Mouse (Mus musculus) megakaryocyte, embryonic 14.5 days (primary cell): Measurements from ENCODE around the gene Myo5a. TPM values are rescaled to one million over a fixed set of nuclear protein-coding genes. Genes with fewer than 3 reads are reported as not detected.
A peak's percentile ranks its signal among the peaks of the same experiment; 100 is the strongest.

Experiments
- H3K27me3 ChIP-seq: replicated peaks from 2 replicates; pipeline ENCODE3; 2012; ENCODE audit warnings: inconsistent platforms
- H3K36me3 ChIP-seq: replicated peaks from 2 replicates; pipeline ENCODE3; 2012; ENCODE audit warnings: low read length, inconsistent platforms, mixed read lengths
- H3K4me1 ChIP-seq: 2 replicates; pipeline ENCODE4 v1.6.1; 2012; ENCODE audit warnings: inconsistent platforms
- H3K4me3 ChIP-seq: replicated peaks from 2 replicates; pipeline ENCODE3; 2012; ENCODE audit warnings: moderate library complexity, mild to moderate bottlenecking, inconsistent platforms
- H3K9me3 ChIP-seq: 2 replicates; pipeline ENCODE4 v1.6.1; 2012; ENCODE audit warnings: inconsistent platforms
- FLI1 ChIP-seq: IDR thresholded peaks from 2 replicates; pipeline ENCODE4 v1.6.1; 2012; ENCODE audit warnings: low read length, inconsistent platforms, mixed read lengths
- GATA1 ChIP-seq: IDR thresholded peaks from 3 replicates; pipeline ENCODE4 v1.6.1; 2012; ENCODE audit warnings: mixed read lengths, low read length, inconsistent platforms, borderline replicate concordance
- polyA plus RNA-seq: library from polyadenylated mRNA; stranded (reverse); fragments of >175 nt; gene quantifications from 2 replicates; pipeline ENCODE4 v1.2.3, GENCODE M21; 2012; ENCODE audit warnings: low replicate concordance; ENCODE audit not compliant: insufficient read depth

The Myo5a gene
- polyA plus RNA-seq, 1 experiment: 10.7 TPM

DNA sequence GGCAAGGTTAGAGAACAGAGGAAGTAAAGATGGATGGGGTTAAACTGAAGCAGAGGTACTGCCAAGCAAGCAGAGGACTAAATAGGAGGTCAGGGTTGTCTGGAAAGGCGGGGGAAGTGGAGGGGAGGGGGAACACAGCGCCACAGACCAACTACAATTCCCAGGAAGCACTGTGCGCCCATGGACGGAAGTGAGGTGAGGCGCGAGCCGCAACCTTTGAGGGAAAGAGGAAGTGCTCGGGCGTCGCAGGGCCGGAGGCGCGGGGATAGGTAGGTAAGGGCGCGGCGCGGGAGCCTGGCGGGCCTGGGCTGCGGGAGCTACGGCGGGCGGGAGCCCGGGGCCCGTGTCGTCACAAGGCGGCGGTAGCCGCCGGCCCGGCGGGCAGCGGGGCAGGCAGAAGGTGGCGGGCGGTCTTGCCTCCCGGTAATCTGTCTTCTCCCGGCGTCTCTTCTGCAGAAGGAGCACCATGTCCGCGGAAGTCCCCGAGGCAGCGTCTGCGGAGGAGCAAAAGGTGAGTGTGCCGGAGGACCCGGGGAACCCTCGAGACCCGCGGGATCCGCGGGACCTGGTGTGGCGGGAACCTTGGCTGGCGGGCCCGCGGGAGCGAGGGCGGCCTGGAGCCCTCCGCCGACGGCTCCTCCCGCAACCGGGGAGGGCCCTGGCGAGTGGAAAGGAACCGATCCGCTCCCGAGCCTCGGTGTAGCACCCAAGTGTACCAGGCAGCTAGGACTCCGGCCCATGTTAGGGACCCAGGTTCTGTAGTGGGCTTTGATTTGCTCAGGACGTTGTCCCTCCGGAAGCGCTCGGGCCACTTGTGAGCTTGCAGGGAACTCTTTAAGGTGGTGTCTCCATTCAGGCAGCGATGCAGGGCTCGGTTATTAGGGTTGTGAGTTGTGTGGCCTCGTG is 33.1 kb upstream of the Myo5a start, which contains the start of gene Arpp19:
Gene Arpp19, plus strand, starts transcription at position 164 of the 906 bp plus-strand sequence.
- peak within 1 kb of the TSS; percentile 96 for H3K4me3 ChIP-seq
- TF ChIP-seq GATA1 (no peak), FLI1 (no peak)
- H3K36me3 ChIP-seq: peaks cover 10% of the 10 kb centered on the region
- peaks cover 65% of the 10 kb centered on the region for H3K4me1 ChIP-seq
- no peaks in the 10 kb centered on the region for H3K27me3 ChIP-seq
- H3K9me3 ChIP-seq: no peaks in the 10 kb centered on the region

GRCm38 (mm10) chr9:75038357-75038688 is 32.5 kb upstream of the Myo5a start:
- Histone ChIP-seq H3K36me3 (peaks cover 15% of the 10 kb centered on the region), H3K4me3 (peak overlapping the region; percentile 96), H3K4me1 (peaks cover 62% of the 10 kb centered on the region), H3K9me3 (no peaks in the 10 kb centered on the region), H3K27me3 (no peaks in the 10 kb centered on the region)
- no peak for TF ChIP-seq FLI1
- no peak for TF ChIP-seq GATA1

DNA sequence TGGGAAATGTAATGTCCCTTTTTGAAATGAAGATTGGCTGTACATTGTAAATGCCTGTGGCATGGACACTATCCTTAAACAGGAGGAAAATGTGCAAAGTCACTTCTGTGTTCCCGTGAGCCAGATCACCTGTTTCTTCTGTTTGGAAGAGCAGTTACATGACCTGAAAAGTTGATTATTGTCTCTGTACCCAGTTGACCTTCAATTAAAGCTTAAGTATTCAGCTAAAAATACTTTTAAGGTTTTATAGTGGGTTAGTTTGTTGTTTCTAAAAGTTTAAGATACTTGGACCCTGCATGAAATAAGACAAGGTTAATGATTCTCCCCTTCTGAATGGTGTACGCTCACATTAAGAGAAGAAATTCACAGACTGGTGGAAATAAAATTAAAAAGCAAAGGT is 30.2 kb upstream of the Myo5a start:
- no peak overlapping the region for H3K4me3 ChIP-seq
- H3K36me3 ChIP-seq: peaks cover 16% of the 10 kb centered on the region
- no peak for TF ChIP-seq FLI1
- no peak for TF ChIP-seq GATA1
- H3K27me3 ChIP-seq: no peaks in the 10 kb centered on the region
- no peaks in the 10 kb centered on the region for H3K9me3 ChIP-seq
- H3K4me1 ChIP-seq: peaks cover 55% of the 10 kb centered on the region

GRCm38 (mm10) chr9:75041840-75042525 is 28.8 kb upstream of the Myo5a start:
- no peak overlapping the region for H3K4me3 ChIP-seq
- H3K9me3 ChIP-seq: no peaks in the 10 kb centered on the region
- peaks cover 55% of the 10 kb centered on the region for H3K4me1 ChIP-seq
- TF ChIP-seq GATA1 (no peak), FLI1 (no peak)
- no peaks in the 10 kb centered on the region for H3K27me3 ChIP-seq
- peaks cover 28% of the 10 kb centered on the region for H3K36me3 ChIP-seq

DNA sequence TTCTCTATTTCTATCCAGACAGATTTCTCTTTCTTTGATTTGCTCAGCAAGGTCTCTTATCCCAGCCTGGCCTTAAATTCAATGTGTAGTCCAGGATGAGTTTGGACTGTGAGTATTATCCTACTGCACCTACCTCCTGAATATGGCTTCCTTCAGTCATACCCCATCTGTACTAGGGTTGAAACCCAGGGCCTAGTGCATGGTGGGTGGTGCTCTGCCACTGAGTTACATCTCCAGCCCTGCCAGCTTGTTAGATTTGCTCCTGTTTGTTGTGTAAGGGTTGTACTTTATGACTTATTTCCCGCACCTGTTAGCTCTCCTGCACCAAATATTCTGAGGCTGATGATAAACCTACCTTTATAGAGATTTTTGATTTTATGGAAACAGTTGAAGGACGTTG is 27.6 kb upstream of the Myo5a start:
- H3K27me3 ChIP-seq: no peaks in the 10 kb centered on the region
- no peak for TF ChIP-seq FLI1
- TF ChIP-seq GATA1: no peak
- H3K9me3 ChIP-seq: no peaks in the 10 kb centered on the region
- peaks cover 32% of the 10 kb centered on the region for H3K36me3 ChIP-seq
- no peak overlapping the region for H3K4me3 ChIP-seq
- peaks cover 61% of the 10 kb centered on the region for H3K4me1 ChIP-seq

DNA sequence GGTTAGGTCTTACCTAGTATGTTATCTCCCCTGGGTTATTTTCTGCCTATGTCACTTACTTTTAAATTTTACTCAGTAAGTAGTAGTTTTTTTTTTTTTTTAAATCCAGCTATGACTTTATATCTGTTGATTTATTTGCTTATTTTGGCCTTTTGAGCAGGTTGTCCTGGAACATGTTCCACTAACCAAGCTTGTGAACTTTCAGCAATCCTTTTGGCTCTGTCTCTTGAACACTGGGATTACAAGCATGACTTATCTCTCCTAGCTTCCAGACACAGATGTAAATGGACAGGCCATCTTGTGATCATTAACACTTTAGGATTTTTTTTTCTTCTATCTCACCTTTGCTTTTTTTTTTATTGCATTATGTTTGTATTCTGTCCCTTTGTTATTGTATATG is 23.7 kb upstream of the Myo5a start:
- Histone ChIP-seq H3K4me3 (no peak overlapping the region), H3K27me3 (no peaks in the 10 kb centered on the region), H3K4me1 (peaks cover 58% of the 10 kb centered on the region), H3K36me3 (peaks cover 25% of the 10 kb centered on the region), H3K9me3 (no peaks in the 10 kb centered on the region)
- TF ChIP-seq GATA1: no peak

DNA sequence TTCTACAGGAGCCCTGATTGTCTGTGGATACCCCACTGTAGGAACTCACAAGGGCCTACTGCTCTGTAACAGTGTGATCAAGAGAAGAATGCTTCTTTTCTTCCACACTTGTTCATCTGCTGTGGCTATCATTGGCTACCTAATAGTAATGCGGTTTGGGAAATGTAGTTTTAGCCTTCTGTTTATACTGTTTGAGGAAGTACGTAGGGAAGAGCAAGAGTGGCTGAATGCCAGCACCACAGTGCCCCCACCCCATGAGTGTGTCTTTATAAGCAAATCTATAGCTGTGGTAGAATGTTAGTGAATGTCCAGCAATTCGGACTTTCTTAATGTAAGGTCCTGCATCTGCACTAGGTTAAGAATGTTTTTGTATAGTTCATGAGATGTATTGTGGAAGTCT is 21.7 kb upstream of the Myo5a start:
- Histone ChIP-seq H3K4me3 (no peak overlapping the region), H3K9me3 (no peaks in the 10 kb centered on the region), H3K27me3 (no peaks in the 10 kb centered on the region), H3K36me3 (peaks cover 22% of the 10 kb centered on the region), H3K4me1 (peaks cover 55% of the 10 kb centered on the region)
- TF ChIP-seq GATA1 (no peak), FLI1 (no peak)

DNA sequence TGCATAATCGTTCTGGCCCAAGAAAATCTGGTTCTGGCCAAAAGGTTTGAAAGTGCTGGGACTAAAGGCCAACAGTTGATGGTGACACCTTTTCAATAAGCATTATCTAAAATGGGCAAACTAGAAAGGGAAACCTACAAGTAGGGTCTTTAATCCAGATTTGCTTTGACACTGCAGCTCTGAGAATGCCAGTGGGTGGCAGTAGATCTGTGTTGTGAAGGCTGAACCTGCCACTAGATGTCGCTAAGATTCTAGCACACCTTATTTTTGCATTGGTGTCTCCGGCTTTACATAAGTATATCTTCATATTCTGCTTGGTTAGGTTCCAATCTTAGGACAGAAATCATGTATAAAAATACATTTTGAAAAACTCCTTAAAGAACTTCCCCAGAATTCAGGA is 20.8 kb upstream of the Myo5a start:
- Histone ChIP-seq H3K27me3 (no peaks in the 10 kb centered on the region), H3K4me3 (peak overlapping the region; percentile 83), H3K9me3 (no peaks in the 10 kb centered on the region), H3K36me3 (peaks cover 29% of the 10 kb centered on the region), H3K4me1 (peaks cover 52% of the 10 kb centered on the region)
- no peak for TF ChIP-seq GATA1
- no peak for TF ChIP-seq FLI1

DNA sequence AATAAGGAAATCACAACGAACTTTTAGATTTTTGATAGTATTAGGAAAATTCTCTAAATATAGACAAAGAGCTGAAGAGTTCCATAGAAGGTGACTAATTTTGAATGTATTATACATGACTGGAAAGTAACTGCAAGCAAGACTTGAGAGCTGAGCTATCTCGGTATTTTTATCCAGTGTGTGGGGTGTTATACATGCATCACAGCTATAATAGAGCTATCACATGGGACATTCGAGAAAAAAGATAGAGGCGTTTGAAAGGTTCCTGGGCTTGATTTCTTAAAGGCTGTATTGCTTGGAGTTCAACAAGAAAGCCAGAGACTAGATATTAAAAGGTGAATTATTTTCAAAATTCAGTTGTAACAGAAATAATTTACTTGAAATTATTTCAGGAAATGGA is 19.0 kb upstream of the Myo5a start:
- no peak for TF ChIP-seq FLI1
- no peak for TF ChIP-seq GATA1
- Histone ChIP-seq H3K4me3 (no peak overlapping the region), H3K4me1 (peaks cover 40% of the 10 kb centered on the region), H3K9me3 (no peaks in the 10 kb centered on the region), H3K36me3 (peaks cover 34% of the 10 kb centered on the region), H3K27me3 (no peaks in the 10 kb centered on the region)

DNA sequence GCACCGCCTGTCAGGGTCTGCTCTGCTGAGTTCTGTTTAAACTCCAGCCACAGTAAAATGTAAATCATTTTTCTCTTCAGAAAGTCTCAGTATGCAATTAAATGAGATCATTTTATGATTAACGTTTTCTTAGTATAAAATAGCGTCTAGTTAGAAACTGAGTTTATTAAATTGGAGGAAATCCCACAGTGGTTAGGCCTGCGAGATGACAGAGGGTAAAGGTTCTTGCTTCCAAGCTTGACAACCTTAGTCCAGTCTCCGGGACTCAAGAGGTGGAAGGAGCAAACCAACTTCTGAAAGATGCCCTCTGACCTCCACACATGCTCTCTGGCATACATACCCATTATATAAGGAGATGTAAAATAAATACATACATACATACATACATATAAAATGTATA is 15.8 kb upstream of the Myo5a start:
- peaks cover 61% of the 10 kb centered on the region for H3K36me3 ChIP-seq
- no peak overlapping the region for H3K4me3 ChIP-seq
- TF ChIP-seq GATA1: no peak
- no peak for TF ChIP-seq FLI1

More for the DNA sequence above, 15.8 kb upstream of the Myo5a start:
- Histone ChIP-seq H3K27me3 (no peaks in the 10 kb centered on the region), H3K4me1 (peaks cover 14% of the 10 kb centered on the region), H3K9me3 (no peaks in the 10 kb centered on the region)
